In the genomic region with DNA sequence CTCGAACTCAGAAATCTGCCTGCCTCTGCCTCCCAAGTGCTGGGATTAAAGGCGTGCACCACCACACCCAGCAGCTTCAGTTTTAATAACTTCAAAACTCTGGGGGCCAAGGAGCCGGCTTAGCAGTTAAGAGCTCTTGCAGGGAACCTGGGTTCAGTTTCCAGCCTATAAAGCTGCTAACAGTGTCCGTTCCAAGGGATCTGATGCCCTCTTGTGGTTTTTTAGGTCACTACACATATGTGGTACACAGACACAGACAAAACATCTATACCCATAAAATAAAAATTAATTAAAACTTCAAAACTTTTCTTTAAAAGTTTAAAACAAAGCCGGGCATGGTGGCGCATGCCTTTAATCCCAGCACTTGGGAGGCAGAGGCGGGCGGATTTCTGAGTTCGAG, we compare ENCODE assay signal across 10 mouse cellular contexts. TPM values are rescaled to one million over a fixed set of nuclear protein-coding genes. Genes with fewer than 3 reads are reported as not detected.
DNase-seq lines count a peak whose midpoint lies in the region; ATAC-seq and TF ChIP-seq lines count a peak whose summit lies in the region.
"Had no signal": no experiment of that assay in that cellular context is flagged by ENCODE, and none has a peak within 500 bp of the region (broad histone marks: within the 10 kb centered on the region; RNA-seq: fewer than 3 reads in every experiment).

No protein-coding gene starts in this region.

- no peak overlapping the region for H3K4me3 ChIP-seq in heart, embryonic 12.5 days
- H3K4me3 ChIP-seq in thymus, adult 2 months (ENCODE audit: control insufficient read depth, insufficient read depth, low read length) = no peak overlapping the region
- H3K4me3 ChIP-seq: embryonic facial prominence, embryonic 15.5 days; liver, embryonic 15.5 days had no signal

- intact Hi-C loops in heart, postnatal 36 days (cut with DNase I) = loop anchor here (2.0 kb wide), 2 partner anchors 178 to 366 kb away; no protein-coding TSS in a partner anchor

- no peak overlapping the region for H3K4me2 ChIP-seq in heart, embryonic 12.5 days
- H3K4me2 ChIP-seq: embryonic facial prominence, embryonic 15.5 days; liver, embryonic 15.5 days had no signal

- ATAC-seq in heart, embryonic 12.5 days (ENCODE audit: insufficient number of reproducible peaks, low FRiP score) = no peak
- ATAC-seq in activated CD4-positive, CD25-positive, alpha-beta regulatory T cell, adult 4 months = no peak

- no peak overlapping the region for H3K9ac ChIP-seq in heart, embryonic 12.5 days
- H3K9ac ChIP-seq: embryonic facial prominence, embryonic 15.5 days; liver, embryonic 15.5 days had no signal

- no peak overlapping the region for H3K27ac ChIP-seq in heart, embryonic 12.5 days (ENCODE audit: poor library complexity, severe bottlenecking)
- no peak overlapping the region for H3K27ac ChIP-seq in thymus, adult 2 months (ENCODE audit: control insufficient read depth, insufficient read depth, low read length)
- H3K27ac ChIP-seq: embryonic facial prominence, embryonic 15.5 days; liver, embryonic 15.5 days had no signal

- H3K9me3 ChIP-seq in heart, embryonic 12.5 days (replicated peaks) = no peaks in the 10 kb centered on the region
- H3K9me3 ChIP-seq: embryonic facial prominence, embryonic 15.5 days; liver, embryonic 15.5 days had no signal

- no peaks in the 10 kb centered on the region for H3K36me3 ChIP-seq in heart, embryonic 12.5 days
- no peaks in the 10 kb centered on the region for H3K36me3 ChIP-seq in thymus, adult 2 months (ENCODE audit: control insufficient read depth, insufficient read depth, low read length)
- H3K36me3 ChIP-seq: embryonic facial prominence, embryonic 15.5 days; liver, embryonic 15.5 days had no signal

- H3K27me3 ChIP-seq in heart, embryonic 12.5 days (replicated peaks) = no peaks in the 10 kb centered on the region
- no peaks in the 10 kb centered on the region for H3K27me3 ChIP-seq in thymus, adult 2 months (ENCODE audit: control insufficient read depth, insufficient read depth, low read length)
- H3K27me3 ChIP-seq: liver, embryonic 15.5 days had no signal

- 45% methylated on average over 9 of the region's 9 CpGs for WGBS in heart, embryonic 12.5 days
- 57% methylated on average over 9 of the region's 9 CpGs for WGBS in thymus, adult 2 months

- peak; percentile 8 to 9 for DNase-seq in heart, postnatal 36 days
- DNase-seq in thymus, adult 2 months = peak; percentile 29
- no peak for DNase-seq in thymus, adult 18-20 months
- DNase-seq in cerebellum, postnatal 25 days = peak; percentile 14 to 31
- DNase-seq in kidney, postnatal 14 days = peak; percentile 39
- peak; percentile 9 for DNase-seq in retina, postnatal 7 days (ENCODE audit: low read depth, low spot score)

- TF ChIP-seq POLR2A in thymus, adult 2 months (IDR thresholded peaks at IDR 0.05; ENCODE audit: control insufficient read depth, extremely low read depth, insufficient read depth, low read length, poor library complexity) = no peak

- no peaks in the 10 kb centered on the region for H3K4me1 ChIP-seq in heart, embryonic 12.5 days (replicated peaks)
- no peaks in the 10 kb centered on the region for H3K4me1 ChIP-seq in thymus, adult 2 months (replicated peaks; ENCODE audit: control insufficient read depth, insufficient read depth, low read length)
- H3K4me1 ChIP-seq: embryonic facial prominence, embryonic 15.5 days had no signal

- no peak for TF ChIP-seq CTCF in thymus, adult 2 months (IDR thresholded peaks at IDR 0.05; ENCODE audit: borderline replicate concordance, control insufficient read depth, extremely low read depth, insufficient read depth, low read length, poor library complexity)

RNA-seq across cellular contexts. Expression of gene Nop56, which starts 27.3 kb away (rescaled TPM):
- 10 to 100 TPM; 31.6 to 36.7 TPM for total RNA-seq in heart, postnatal 36 days (2021)
- polyA plus RNA-seq in heart, embryonic 12.5 days (2016; fragmentation: Nextera tagmentation; extraction: Ambion mirVana) = 192 and 193 TPM in 2 replicates
- 214 and 223 TPM in 2 replicates for polyA plus RNA-seq in thymus, adult 2 months (2012; rRNA removed)
- 100 to 1,000 TPM; 293 to 306 TPM for polyA plus RNA-seq in activated CD4-positive, CD25-positive, alpha-beta regulatory T cell, adult 4 months (2017; shearing (Covaris generic))

RNA-seq across cellular contexts. Expression of gene Idh3b, which starts 37.4 kb away (rescaled TPM):
- 100 to 1,000 TPM; 794 to 801 TPM for total RNA-seq in heart, postnatal 36 days (2021)
- polyA plus RNA-seq in heart, embryonic 12.5 days (2016; fragmentation: Nextera tagmentation; extraction: Ambion mirVana) = 218 and 221 TPM in 2 replicates
- polyA plus RNA-seq in thymus, adult 2 months (2012; rRNA removed) = 205 and 237 TPM in 2 replicates
- 100 to 1,000 TPM; 132 to 167 TPM for polyA plus RNA-seq in activated CD4-positive, CD25-positive, alpha-beta regulatory T cell, adult 4 months (2017; shearing (Covaris generic))

RNA-seq across cellular contexts. Expression of gene Ebf4, which starts 48.1 kb away (rescaled TPM):
- under 1 TPM; 0.47 to 0.60 TPM for total RNA-seq in heart, postnatal 36 days (2021)
- polyA plus RNA-seq in heart, embryonic 12.5 days (2016; fragmentation: Nextera tagmentation; extraction: Ambion mirVana) = 0.91 and 1.2 TPM in 2 replicates
- polyA plus RNA-seq in thymus, adult 2 months (2012; rRNA removed) = 0.69 and 0.78 TPM in 2 replicates
- polyA plus RNA-seq in activated CD4-positive, CD25-positive, alpha-beta regulatory T cell, adult 4 months (2017; shearing (Covaris generic)) = not detected

RNA-seq across cellular contexts. Expression of gene Tmc2, which starts 51.9 kb away (rescaled TPM):
- not detected for total RNA-seq in heart, postnatal 36 days (2021)
- not detected in 2 replicates for polyA plus RNA-seq in heart, embryonic 12.5 days (2016; fragmentation: Nextera tagmentation; extraction: Ambion mirVana)
- not detected in 2 replicates for polyA plus RNA-seq in thymus, adult 2 months (2012; rRNA removed)
- polyA plus RNA-seq in activated CD4-positive, CD25-positive, alpha-beta regulatory T cell, adult 4 months (2017; shearing (Covaris generic)) = under 1 TPM in 1 of 2 experiments, not detected in 1; 0.12 TPM
- polyA plus RNA-seq: embryonic facial prominence, embryonic 15.5 days had no signal

Comparison
In these comparisons a context has a peak if more than half of its experiments do, and no peak if none do; other contexts are left out.
1. DNase-seq: peak in heart, postnatal 36 days (2 of 2), thymus, adult 2 months (single experiment), cerebellum, postnatal 25 days (2 of 2), kidney, postnatal 14 days (single experiment) and retina, postnatal 7 days (single experiment); none in thymus, adult 18-20 months (0 of 2).